Mouse (Mus musculus) G1E-ER4 (cell line): ENCODE measurements around the gene Fbrs. TPM values are rescaled to one million over a fixed set of nuclear protein-coding genes. Genes with fewer than 3 reads are reported as not detected.
"Not testable (repeated sequence)": the region's sequence is repeated elsewhere in the genome, so short reads cannot be mapped to it uniquely, and the experiment has no call there.

Experiments
- GATA1 ChIP-seq: IDR thresholded peaks from one replicate; pipeline ENCODE4 v1.8.0; 2012; ENCODE audit warnings: low read length, inconsistent platforms
- polyA plus RNA-seq: library from polyadenylated mRNA; stranded (reverse); fragments of >175 nt; gene quantifications from 2 replicates; pipeline ENCODE4 v1.2.3, GENCODE M21; 2012

Fbrs gene
- 545 and 623 TPM in 2 replicates for polyA plus RNA-seq

GRCm38 (mm10) chr7:127478635-127479317 is at the start of gene Fbrs:
Fbrs (plus strand) TSS chr7:127479199.
- TF ChIP-seq GATA1, result no peak

GRCm38 (mm10) chr7:127435206-127435605 is 43.8 kb upstream of the Fbrs start:
- TF ChIP-seq GATA1, result no peak

GRCm38 (mm10) chr7:127437724-127438123 is 41.3 kb upstream of the Fbrs start:
- TF ChIP-seq GATA1, result no peak

- TF ChIP-seq GATA1, result no peak
These were observed 35.0 kb upstream of the Fbrs start for GRCm38 (mm10) chr7:127443976-127444375.

- no peak for TF ChIP-seq GATA1
These were observed 30.3 kb upstream of the Fbrs start, which contains the start of gene Zfp689 for GRCm38 (mm10) chr7:127448521-127449300. Zfp689 (minus strand) TSS chr7:127449158.

GRCm38 (mm10) chr7:127449966-127450365 is 29.0 kb upstream of the Fbrs start:
- TF ChIP-seq GATA1, result no peak

- TF ChIP-seq GATA1, result no peak
These were observed 25.9 kb upstream of the Fbrs start for GRCm38 (mm10) chr7:127453056-127453455.

- TF ChIP-seq GATA1, result no peak
These were observed 24.1 kb upstream of the Fbrs start for GRCm38 (mm10) chr7:127454905-127455304.

GRCm38 (mm10) chr7:127459311-127459710 is 19.7 kb upstream of the Fbrs start, which contains the start of gene Prr14:
Prr14 (plus strand) TSS chr7:127459611.
- not testable (repeated sequence) for TF ChIP-seq GATA1

- no peak for TF ChIP-seq GATA1
These were observed 13.8 kb upstream of the Fbrs start for GRCm38 (mm10) chr7:127465191-127465590.

GRCm38 (mm10) chr7:127466606-127467005 is 12.4 kb upstream of the Fbrs start:
- no peak for TF ChIP-seq GATA1

- no peak for TF ChIP-seq GATA1
These were observed 8.8 kb upstream of the Fbrs start for GRCm38 (mm10) chr7:127470011-127470715.

- no peak for TF ChIP-seq GATA1
These were observed 8.0 kb upstream of the Fbrs start for GRCm38 (mm10) chr7:127470743-127471645.

- TF ChIP-seq GATA1, result no peak
These were observed 7.4 kb upstream of the Fbrs start for GRCm38 (mm10) chr7:127471646-127472010.

GRCm38 (mm10) chr7:127472060-127472459 is 6.9 kb upstream of the Fbrs start:
- TF ChIP-seq GATA1, result no peak
